Mouse (Mus musculus) liver (tissue): Measurements from ENCODE around the gene Cplx3.

Experiments
- DNase-seq: peaks from one replicate; pipeline ENCODE4 v3.0.0-alpha.2; 2020; ENCODE audit warnings: mixed read lengths

Cplx3 gene

DNA sequence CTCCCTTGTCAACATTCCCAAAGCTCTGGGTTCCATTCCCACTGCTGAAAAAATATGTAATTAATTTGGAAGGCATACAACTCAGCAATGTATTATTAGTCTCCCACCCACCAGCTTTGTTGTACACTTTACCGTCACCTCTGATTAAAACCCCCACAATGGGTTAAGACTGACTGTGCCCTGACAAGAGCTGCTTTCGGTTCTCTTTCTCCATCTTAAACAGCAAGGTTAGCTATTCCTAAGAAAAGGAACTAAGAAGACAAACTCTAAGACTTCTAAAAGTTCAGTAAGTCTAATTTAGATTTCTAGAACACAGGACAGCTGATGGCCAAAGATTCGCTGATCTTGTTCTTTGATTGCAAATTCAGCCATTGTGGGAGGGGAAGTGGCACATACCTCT is 48.9 kb downstream of the Cplx3 start:
- DNase-seq, result no peak

DNA sequence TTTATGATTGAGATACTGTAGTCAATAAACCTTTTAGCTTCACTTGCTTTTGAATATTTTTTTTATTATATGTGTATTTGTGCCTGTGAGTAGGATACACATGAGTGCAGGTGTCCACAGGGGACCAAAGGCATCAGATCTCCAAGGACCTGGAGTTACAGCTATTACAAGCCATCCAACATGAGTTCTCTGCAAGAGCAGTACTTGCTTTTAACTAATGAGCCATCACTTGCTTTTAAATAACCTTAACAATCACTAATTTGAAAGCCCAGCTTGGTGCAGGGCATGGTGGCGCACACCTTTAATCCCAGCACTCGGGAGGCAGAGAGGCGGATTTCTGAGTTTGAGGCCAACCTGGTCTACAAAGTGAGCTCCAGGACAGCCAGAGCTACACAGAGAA is 51.3 kb downstream of the Cplx3 start:
- no peak for DNase-seq

GRCm38 (mm10) chr9:57553119-57553518 is 53.0 kb downstream of the Cplx3 start:
- DNase-seq, result no peak

DNA sequence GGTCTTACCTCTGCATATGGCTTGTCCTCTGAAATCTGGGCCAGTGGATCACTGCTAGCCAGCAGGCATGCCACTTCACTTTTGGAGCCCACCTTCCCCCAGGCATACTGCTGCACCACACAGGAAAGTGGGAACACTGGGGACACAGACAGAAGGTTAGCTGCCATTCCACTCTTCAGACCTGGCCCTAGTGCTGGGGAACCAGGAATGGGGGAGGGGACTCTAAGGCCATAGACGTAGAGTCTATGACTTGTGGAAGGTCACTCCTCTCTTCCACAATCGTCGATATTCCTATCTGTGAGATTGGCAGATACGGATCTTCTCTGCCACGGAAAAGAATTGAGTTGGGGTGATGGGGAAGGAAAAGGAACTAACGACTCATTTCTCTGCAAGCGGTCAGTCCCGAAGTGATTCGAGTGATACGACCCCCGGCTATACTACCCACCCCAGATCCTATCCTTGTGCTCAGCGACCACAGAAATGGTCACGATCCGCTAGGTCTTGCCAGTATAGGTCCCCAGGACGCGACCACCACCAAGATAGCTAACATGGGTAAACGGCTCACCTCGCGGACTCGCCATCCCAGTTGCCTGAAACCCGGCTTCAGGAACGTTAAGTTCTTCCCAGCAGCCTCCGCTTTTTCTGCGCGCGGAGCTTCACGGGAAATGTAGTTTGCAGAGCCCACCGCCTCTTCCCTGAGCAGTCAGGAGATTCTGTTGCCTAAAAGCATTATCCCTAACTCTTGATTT is 53.8 kb downstream of the Cplx3 start, which contains the start of gene Mpi:
TSS of gene Mpi (minus strand) at position 625 of the 749 bp plus-strand sequence.
- peak; percentile 66 for DNase-seq

DNA sequence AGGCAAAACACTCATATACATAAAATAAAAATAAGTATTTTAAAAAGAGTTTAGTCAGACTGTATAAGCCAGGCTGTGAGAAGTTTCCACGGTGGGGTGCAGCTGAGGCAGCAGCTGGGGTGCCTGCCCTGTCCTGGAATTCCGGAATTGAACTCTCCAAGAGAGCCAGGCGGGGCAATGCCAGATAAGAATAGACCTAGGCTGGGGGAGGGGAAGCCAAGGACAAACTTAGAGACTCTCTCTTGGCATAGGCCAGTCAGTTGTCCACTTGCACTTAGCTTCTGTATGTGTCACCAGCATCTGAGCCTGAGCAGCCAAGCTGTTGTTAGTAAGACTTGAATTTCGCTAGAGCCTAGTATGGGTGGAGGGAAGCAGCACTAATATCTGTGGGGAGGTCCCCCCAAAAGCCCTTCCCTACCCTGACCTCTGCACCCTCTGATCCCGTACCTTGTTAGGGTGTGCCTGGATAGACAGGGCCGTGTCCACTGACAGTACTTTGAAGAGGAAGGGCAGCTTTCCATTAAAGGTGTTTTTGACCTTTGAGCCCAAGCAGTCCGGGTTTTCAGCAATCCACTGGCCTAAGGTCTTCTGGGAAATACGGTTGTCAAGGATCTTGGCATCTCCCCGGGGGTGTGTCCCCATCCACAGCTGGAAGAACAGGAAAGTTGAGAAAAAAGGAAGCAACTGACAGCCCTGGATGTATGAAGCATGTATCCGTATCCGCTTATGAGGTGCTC is 55.8 kb downstream of the Cplx3 start:
- no peak for DNase-seq
